Mouse (Mus musculus) regulatory T cell (primary cell): ENCODE measurements at regions not wholly inside any gene's neighbourhood (a gene's known extent, or its start where the extent isn't known, plus 50 kb on each side); places are given as distances from the start of the nearest gene placed in this dataset.

ENCODE experiments used
- in situ Hi-C: fragments of 300-600 bp; cut with MboI, MseI; formaldehyde crosslinking; loops from one replicate; pipeline ENCODE4 v1.15.1; 2025; ENCODE audit warnings: high pct_unique_total_duplicates

DNA sequence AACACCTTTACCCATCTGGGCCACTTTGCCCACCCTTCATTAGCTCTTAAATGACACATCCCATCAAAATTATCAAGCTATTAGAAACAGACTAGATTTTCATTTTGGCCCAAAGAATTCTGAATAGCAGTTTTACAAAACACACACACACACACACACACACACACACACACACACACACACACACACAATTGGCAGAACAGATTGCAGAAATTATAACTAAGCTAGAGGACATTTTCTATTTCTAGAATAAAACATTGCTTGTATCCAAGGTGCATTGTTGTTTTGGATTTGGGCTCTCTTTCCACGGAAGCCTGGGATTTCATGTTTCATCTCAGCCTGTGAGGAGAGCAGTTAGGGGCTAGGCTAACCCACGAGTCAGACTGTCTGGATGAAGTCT, 455.1 kb downstream of the Etnk1 start:
- in situ Hi-C loops = loop anchor here (10.0 kb wide), 1 partner anchor 1363 kb away; no protein-coding TSS in a partner anchor

GRCm38 (mm10) chr6:143624901-143625300, 457.9 kb downstream of the Etnk1 start:
- in situ Hi-C loops = loop anchor here (10.0 kb wide), 1 partner anchor 1360 kb away; no protein-coding TSS in a partner anchor

DNA sequence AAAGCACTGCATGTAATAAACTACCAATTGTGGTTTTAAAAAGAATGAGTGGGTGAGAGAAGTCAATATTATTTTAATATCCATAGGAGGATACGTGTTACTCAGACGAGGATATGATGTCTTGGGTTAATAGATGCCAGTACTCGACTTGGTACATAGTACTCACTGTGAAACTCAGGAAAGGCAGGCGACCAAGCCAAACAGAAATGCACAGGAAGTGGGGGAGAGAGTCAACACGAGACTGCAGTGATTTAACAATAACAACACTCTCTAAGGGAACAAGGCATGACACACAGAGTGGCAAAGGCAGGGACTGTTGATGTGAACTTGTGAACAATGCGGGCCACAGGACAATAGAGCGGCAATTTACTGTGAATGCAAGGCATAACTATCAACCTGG, 464.6 kb downstream of the Etnk1 start:
- in situ Hi-C loops = no loop called here

DNA sequence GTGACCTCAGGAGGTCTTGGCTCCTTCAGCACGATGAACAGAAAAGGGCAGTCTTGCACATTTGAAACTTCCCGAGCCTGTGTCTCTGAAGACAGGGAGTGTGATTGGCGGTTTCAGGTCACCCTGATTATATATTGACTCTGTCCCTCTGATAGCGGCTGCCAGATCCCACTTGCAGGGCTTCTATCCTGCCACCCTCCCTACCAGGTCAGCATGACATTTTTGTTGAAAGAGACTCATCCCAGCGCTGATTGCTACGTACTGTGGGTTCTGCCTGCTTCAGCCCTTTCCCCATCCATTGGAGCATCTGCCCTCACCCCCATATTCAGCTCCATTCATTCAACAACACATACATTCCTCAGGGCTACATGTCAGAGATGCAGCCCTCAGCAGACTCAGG, 466.7 kb downstream of the Etnk1 start:
- in situ Hi-C loops = no loop called here

- in situ Hi-C loops = no loop called here
These were observed 467.3 kb downstream of the Etnk1 start for GRCm38 (mm10) chr6:143634334-143634733.

GRCm38 (mm10) chr6:143635043-143635442, 468.0 kb downstream of the Etnk1 start:
- in situ Hi-C loops = no loop called here

GRCm38 (mm10) chr6:143640652-143641051, 473.6 kb downstream of the Etnk1 start:
- in situ Hi-C loops = no loop called here

GRCm38 (mm10) chr6:143642052-143642451, 475.0 kb downstream of the Etnk1 start:
- in situ Hi-C loops = no loop called here

GRCm38 (mm10) chr6:143645989-143646388, 479.0 kb downstream of the Etnk1 start:
- in situ Hi-C loops = no loop called here

- in situ Hi-C loops = no loop called here
These were observed 481.5 kb downstream of the Etnk1 start for GRCm38 (mm10) chr6:143648501-143648900.

DNA sequence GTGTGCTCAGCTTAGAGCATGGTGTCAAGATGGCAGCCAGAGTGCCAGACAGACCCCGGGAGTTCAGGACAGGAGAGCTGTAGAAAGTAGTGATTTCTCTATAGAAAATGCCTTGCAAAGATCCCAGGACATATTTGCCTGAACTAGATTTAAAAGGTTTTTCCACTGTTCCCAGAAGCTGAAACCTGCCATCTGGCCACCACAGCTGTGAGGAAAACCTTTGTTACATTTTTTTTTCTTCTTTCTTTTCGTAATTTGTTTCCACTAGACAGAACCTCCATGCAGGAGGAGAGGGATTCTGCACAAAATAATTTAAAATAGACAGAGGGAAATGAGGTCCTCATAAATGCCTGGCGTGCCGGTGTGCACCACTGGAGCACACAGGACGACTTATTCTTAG, 489.6 kb downstream of the Etnk1 start:
- in situ Hi-C loops = no loop called here

DNA sequence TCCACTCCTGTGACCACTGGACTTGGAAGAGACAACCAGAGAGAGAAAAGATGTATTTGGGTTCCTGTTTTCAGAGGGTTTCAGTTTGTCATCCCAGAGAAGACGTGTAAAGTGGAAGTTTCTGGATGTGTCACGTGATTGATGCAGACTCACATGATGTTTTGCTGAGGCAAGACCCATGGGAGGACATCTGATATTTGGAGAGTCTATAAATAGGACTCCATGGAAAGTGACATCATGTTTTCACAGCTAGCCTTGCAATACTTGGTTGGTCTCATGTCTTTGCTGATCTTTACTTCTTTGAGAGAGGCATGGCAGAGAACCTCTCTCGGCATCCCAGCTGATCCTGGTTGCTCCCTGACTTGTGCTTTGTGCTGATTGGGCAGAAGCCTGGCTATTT, 493.8 kb downstream of the Etnk1 start:
- in situ Hi-C loops = no loop called here

GRCm38 (mm10) chr6:143663306-143663705, 496.3 kb downstream of the Etnk1 start:
- in situ Hi-C loops = no loop called here

GRCm38 (mm10) chr6:143665374-143665773, 498.4 kb downstream of the Etnk1 start:
- in situ Hi-C loops = no loop called here

DNA sequence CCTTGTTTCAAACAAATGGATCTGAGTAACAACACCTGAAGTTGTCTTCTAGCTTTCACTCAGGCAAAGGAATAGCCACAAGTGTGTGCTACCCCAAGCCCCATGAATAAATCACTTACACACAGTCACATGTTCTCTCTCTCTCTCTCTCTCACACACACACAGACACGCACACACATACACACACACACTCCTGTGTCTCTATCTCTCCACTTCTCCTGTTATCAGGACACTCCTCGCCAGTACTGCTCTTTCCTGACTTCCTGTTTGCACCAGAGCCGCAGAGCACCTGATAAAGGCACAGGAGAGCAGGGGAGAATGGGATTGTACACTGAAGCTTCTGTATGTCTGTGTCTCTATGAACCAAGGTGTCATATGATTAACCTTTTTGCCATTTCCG, 501.5 kb downstream of the Etnk1 start:
- in situ Hi-C loops = no loop called here

DNA sequence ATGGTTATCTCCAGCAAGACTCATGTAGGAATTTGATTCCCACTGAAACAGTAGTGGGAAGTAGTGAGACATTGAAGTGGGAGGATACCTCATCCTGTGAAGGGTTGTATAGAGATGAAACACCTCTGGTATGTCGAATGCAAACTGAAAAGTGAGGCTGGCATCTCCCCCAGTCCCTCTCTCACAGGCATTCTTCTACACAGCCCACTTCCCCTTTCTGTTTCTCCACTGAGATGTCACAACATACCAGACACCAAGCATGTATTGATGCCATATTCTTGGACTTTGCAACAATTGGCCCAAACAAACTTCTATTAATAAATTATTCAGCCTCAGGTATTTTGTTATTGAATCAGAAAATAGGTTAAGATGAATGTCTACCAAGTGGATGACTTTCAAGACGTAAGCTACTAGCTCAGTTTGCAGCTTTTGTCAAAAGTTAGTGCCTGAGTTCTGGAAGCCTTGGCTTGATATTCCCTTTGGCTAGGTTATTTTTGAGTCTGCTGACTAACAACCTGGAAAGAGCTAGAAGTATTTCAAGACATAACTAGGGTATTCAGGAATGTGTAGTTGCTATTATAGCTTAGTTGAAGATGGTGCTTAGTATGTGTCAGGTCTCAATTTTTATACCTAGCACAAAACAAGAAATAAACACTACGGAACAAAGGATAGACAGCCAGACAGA, 502.6 kb downstream of the Etnk1 start:
- in situ Hi-C loops = no loop called here

DNA sequence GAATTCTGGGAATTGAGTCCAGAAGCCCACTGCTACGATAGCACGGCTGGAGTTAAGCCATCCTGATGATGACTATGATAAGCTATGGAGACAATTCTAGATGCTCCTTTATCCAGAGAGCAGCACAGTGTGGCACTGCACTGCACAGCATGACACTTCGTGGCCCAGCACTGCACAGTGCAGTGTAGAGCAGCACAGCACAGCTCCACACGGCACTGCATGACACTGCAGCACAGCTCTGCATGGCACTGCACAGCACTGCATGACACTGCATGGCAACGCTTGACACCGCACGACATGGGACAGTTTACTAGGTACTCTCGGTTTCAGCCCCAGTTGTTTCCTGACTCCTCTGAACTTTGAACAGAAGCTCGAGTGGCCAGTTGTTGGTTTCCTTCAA, 523.1 kb downstream of the Etnk1 start:
- in situ Hi-C loops = no loop called here

DNA sequence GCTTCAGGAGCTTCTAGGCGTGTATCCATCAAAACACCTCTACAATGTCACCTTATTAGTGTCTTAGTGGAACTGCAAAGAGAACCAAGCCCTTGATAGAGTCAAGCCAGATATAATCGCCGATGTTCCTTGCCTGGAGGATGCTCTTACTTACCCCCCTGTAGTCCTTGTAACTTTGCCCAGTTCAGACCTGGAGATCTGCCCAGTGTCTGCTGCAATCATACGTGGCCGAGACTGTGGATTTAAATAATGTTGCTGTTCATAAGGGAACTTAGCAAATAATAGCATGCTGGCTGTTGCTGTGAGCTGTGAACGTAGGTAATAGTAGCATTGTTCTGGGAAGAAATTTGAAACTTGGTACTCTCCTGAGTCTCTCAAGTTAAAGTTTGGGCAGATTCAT, 523.8 kb downstream of the Etnk1 start:
- in situ Hi-C loops = no loop called here

- in situ Hi-C loops = no loop called here
These were observed 531.0 kb downstream of the Etnk1 start for GRCm38 (mm10) chr6:143697997-143698396.

- in situ Hi-C loops = no loop called here
These were observed 537.0 kb downstream of the Etnk1 start for GRCm38 (mm10) chr6:143703984-143704383.

- in situ Hi-C loops = no loop called here
These were observed 539.4 kb downstream of the Etnk1 start for GRCm38 (mm10) chr6:143706451-143706850.

GRCm38 (mm10) chr6:143714461-143714860, 547.4 kb downstream of the Etnk1 start:
- in situ Hi-C loops = no loop called here

DNA sequence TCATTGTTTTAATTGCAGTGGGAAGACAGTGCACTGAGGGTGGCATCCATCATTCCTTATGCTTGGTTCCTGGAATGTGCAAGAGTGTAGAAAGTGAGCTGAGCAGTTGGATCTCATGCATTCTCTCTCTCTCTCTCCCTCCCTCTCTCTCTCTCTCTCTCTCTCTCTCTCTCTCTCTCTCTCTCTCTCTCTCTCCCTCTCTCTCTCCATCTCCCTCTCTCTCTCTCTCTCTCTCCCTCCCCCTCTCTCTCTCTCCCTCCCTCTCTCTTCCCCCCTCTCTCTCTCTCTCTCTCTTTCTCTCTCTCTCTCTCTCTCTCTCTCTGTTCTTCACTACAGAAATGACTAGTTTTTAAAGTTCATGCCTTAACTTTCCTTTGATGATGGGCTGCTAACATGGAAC, 583.1 kb downstream of the Etnk1 start:
- in situ Hi-C loops = no loop called here
